Mouse (Mus musculus) testis, adult 2 months (tissue): Measurements from ENCODE around the gene Rpl34. TPM values are rescaled to one million over a fixed set of nuclear protein-coding genes. Genes with fewer than 3 reads are reported as not detected.

ENCODE experiments used
- H3K27ac ChIP-seq: fragments of 200-500 bp; 2 replicates; pipeline ENCODE4 v1.5.1; 2012; ENCODE audit warnings: low read depth, low read length; ENCODE audit not compliant: control insufficient read depth, insufficient read depth
- H3K27me3 ChIP-seq: fragments of 200-500 bp; 2 replicates; pipeline ENCODE4 v1.6.1; 2012; ENCODE audit warnings: mild to moderate bottlenecking, low read length, moderate library complexity; ENCODE audit not compliant: control insufficient read depth, insufficient read depth
- H3K36me3 ChIP-seq: fragments of 200-500 bp; 2 replicates; pipeline ENCODE4 v1.6.1; 2012; ENCODE audit warnings: mild to moderate bottlenecking, low read length; ENCODE audit not compliant: control insufficient read depth, insufficient read depth
- H3K4me1 ChIP-seq: fragments of 200-500 bp; 2 replicates; pipeline ENCODE4 v1.6.1; 2012; ENCODE audit warnings: low read length; ENCODE audit not compliant: control insufficient read depth, insufficient read depth
- H3K4me3 ChIP-seq: fragments of 200-500 bp; 2 replicates; pipeline ENCODE4 v1.5.1; 2012; ENCODE audit warnings: low read depth, mild to moderate bottlenecking, low read length, moderate library complexity, mixed read lengths; ENCODE audit not compliant: control insufficient read depth
- CTCF ChIP-seq: fragments of 200-500 bp; IDR thresholded peaks from 2 replicates; pipeline ENCODE4 v1.5.1; 2012; ENCODE audit warnings: low read depth, mild to moderate bottlenecking, inconsistent platforms, low read length, moderate library complexity; ENCODE audit not compliant: control insufficient read depth, insufficient read depth, insufficient replicate concordance
- POLR2A ChIP-seq: fragments of 200-500 bp; IDR thresholded peaks from 2 replicates; pipeline ENCODE4 v1.6.1; 2012; ENCODE audit warnings: low read depth, mild to moderate bottlenecking, inconsistent platforms, low read length, moderate library complexity; ENCODE audit not compliant: control insufficient read depth
- polyA plus RNA-seq: library from polyadenylated mRNA; depleted of rRNA; stranded (reverse); fragments of >200 nt; gene quantifications from 2 replicates; pipeline ENCODE4 v1.2.3, GENCODE M21; 2012

Rpl34 gene
- polyA plus RNA-seq, 1 experiment: 979 TPM

- Histone ChIP-seq H3K4me1 (peaks cover 12% of the 10 kb centered on the region), H3K36me3 (no peaks in the 10 kb centered on the region), H3K4me3 (peak overlapping the region; percentile 22), H3K27me3 (no peaks in the 10 kb centered on the region), H3K27ac (no peak overlapping the region)
- TF ChIP-seq POLR2A (no peak), CTCF (no peak)
These were observed 38.5 kb downstream of the Rpl34 start for GRCm38 (mm10) chr3:130691596-130692170.

DNA sequence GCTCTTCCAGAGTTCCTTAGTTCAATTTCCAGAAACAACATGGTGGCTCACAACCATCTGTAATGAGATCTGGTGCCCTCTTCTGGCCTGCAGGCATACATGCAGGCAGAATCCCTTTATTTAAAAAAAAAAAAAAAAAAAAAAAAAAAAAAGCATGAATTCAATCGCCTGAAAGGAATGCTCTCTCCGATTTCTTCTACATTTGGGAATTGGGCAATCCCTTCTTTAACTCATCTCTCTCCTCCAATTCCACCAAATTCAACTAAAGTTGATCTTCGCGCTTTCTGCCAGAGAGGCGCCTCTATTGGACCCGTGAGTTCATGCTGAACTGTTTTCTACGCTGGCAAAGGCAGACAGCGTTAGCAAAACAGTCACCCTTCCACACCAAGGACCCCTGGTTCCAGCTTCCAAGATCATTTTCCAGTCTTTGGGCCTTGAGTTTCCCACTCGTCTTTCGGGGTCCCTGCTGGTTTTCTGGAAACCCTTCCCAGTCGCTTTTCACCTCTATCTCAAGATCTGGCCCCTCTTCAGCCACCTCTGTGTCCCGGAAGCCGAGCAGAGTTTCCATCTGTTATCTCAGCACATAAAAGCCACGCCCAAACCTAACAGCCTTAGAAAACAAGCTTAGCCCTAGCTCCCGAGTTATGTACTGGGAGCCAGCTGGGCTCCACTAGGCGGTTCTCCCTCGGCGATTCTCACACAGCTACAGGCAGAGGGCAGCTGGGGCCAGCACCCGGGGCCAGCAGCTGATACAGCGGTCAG lies 39.2 kb downstream of the Rpl34 start:
- Histone ChIP-seq H3K27ac (no peak overlapping the region), H3K27me3 (no peaks in the 10 kb centered on the region), H3K4me3 (peak overlapping the region; percentile 49), H3K36me3 (no peaks in the 10 kb centered on the region), H3K4me1 (peaks cover 12% of the 10 kb centered on the region)
- TF ChIP-seq POLR2A: no peak
- no peak for TF ChIP-seq CTCF

DNA sequence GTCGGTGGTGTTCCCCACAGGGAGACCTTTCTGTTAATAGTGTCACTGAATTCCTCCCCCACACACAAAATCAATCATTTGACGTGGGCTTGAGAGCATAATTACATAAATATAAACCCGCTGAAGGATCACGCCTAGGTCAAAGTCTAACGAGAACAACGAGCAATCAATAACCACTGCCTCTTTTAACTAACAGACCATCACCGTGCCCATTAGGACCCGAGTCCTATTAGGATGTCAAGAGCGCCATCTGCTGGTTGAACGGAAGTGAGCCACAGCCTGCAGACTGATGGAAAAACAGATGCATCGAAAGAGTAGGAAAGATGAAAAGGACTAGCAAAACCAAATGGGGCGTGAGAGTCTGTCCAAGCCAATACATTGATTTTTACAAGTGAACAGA lies 40.6 kb downstream of the Rpl34 start:
- Histone ChIP-seq H3K4me1 (peaks cover 9% of the 10 kb centered on the region), H3K36me3 (no peaks in the 10 kb centered on the region), H3K4me3 (no peak overlapping the region), H3K27me3 (no peaks in the 10 kb centered on the region), H3K27ac (no peak overlapping the region)
- TF ChIP-seq CTCF (peak; percentile 72; the same call in 1 of the 2 replicates), POLR2A (no peak)

- Histone ChIP-seq H3K27me3 (no peaks in the 10 kb centered on the region), H3K4me1 (peaks cover 5% of the 10 kb centered on the region), H3K27ac (no peak overlapping the region), H3K4me3 (no peak overlapping the region), H3K36me3 (no peaks in the 10 kb centered on the region)
- TF ChIP-seq POLR2A (no peak), CTCF (no peak)
These were observed 43.1 kb downstream of the Rpl34 start for GRCm38 (mm10) chr3:130687051-130687450.

DNA sequence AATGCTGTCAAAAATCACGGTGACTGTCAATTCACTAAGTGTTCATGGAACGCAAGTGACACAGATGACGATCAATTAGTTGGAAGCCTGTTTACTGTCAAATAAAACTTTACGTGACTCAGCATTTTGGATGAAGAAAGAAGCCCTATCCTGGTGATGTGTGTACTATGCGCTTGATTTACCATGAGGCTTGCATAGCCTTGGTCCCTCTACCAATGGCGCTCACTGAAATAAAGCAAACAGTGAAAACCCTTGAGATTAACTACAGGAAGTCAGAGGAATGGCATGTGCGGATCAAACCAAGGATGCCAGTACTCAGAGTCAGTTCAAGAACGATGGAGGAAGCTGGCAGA lies 45.2 kb downstream of the Rpl34 start:
- no peak overlapping the region for H3K4me3 ChIP-seq
- no peaks in the 10 kb centered on the region for H3K4me1 ChIP-seq
- no peak overlapping the region for H3K27ac ChIP-seq
- TF ChIP-seq CTCF (no peak), POLR2A (no peak)
- H3K27me3 ChIP-seq: no peaks in the 10 kb centered on the region
- H3K36me3 ChIP-seq: no peaks in the 10 kb centered on the region

DNA sequence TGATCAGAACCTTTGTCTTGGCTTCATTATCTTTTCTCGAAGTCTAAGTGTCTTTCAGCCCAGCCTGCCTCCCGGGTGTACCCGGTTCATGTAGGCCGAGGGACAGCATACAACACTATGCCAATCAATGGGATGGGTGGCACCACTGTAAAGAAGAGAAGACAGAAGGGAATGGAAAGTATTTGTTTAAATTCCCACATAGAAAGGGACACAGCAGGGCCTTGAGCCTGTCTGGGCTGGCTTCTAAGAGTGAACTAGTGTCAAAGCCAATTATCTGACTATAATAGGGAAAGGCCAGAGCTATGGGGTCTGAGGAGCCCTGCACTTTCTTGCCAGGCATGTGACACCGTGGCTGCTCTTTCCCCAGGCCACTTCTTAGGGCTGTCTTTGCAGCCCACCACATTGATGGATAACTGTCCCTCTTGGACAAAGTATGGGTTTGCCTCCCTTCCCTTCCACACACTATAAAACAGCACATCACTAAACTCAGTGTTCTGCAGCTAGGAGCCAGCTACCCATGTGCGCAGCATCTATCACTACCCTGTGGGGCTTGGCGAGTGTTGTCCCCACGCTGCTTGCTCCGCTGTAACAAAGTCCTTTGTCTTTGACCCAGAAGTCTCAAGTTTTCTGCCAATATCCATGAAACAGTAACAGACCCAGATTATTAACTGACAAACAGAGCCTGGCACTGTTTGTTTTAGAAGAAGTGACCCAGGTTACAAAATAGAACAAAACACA lies 45.8 kb downstream of the Rpl34 start:
- no peaks in the 10 kb centered on the region for H3K27me3 ChIP-seq
- no peaks in the 10 kb centered on the region for H3K4me1 ChIP-seq
- no peak overlapping the region for H3K27ac ChIP-seq
- no peak for TF ChIP-seq CTCF
- TF ChIP-seq POLR2A: no peak
- H3K4me3 ChIP-seq: no peak overlapping the region
- no peaks in the 10 kb centered on the region for H3K36me3 ChIP-seq

- Histone ChIP-seq H3K4me1 (no peaks in the 10 kb centered on the region), H3K27me3 (no peaks in the 10 kb centered on the region), H3K27ac (no peak overlapping the region), H3K4me3 (no peak overlapping the region), H3K36me3 (no peaks in the 10 kb centered on the region)
- TF ChIP-seq POLR2A: no peak
- TF ChIP-seq CTCF: no peak
These were observed 46.4 kb downstream of the Rpl34 start for GRCm38 (mm10) chr3:130683836-130684235.
